Mouse (Mus musculus) myocyte (in vitro differentiated cells): ENCODE data around the gene Pcsk4. TPM values are rescaled to one million over a fixed set of nuclear protein-coding genes. Genes with fewer than 3 reads are reported as not detected.

Experiments
- H3K27me3 ChIP-seq: one replicate; pipeline ENCODE4 v1.6.1; 2011; ENCODE audit not compliant: control insufficient read depth, insufficient read depth, insufficient read length
- H3K36me3 ChIP-seq: one replicate; pipeline ENCODE4 v1.6.1; 2011; ENCODE audit not compliant: control insufficient read depth, insufficient read depth
- H3K4me2 ChIP-seq: one replicate; pipeline ENCODE4 v1.6.1; 2011; ENCODE audit warnings: low read depth, control low read depth
- H3K4me3 ChIP-seq: one replicate; pipeline ENCODE4 v1.5.1; 2011; ENCODE audit warnings: mild to moderate bottlenecking, control low read depth, moderate library complexity
- H3K79me2 ChIP-seq: one replicate; pipeline ENCODE4 v1.6.1; 2011; ENCODE audit not compliant: control insufficient read depth, insufficient read depth
- H3ac ChIP-seq: one replicate; pipeline ENCODE4 v1.6.1; 2011; ENCODE audit not compliant: control insufficient read depth, insufficient read length
- CEBPB ChIP-seq: IDR thresholded peaks from 2 replicates; pipeline ENCODE4 v1.6.1; 2011; ENCODE audit warnings: mild to moderate bottlenecking, moderate library complexity; ENCODE audit not compliant: poor library complexity, insufficient read depth, severe bottlenecking
- E2F4 ChIP-seq: IDR thresholded peaks from one replicate; pipeline ENCODE4 v1.6.1; 2011; ENCODE audit warnings: mild to moderate bottlenecking, control low read depth, moderate library complexity; ENCODE audit not compliant: insufficient read depth
- MAX ChIP-seq: IDR thresholded peaks from one replicate; pipeline ENCODE4 v1.6.1; 2011; ENCODE audit warnings: low read depth, mild to moderate bottlenecking, control low read depth
- MYOD1 ChIP-seq, 3 experiments: IDR thresholded peaks; one replicate each; pipeline ENCODE4 v1.6.1; 2011; ENCODE audit warnings: control low read depth in 2 of 3, low read depth in 2 of 3, mild to moderate bottlenecking in 2 of 3, moderate library complexity in 1 of 3; ENCODE audit not compliant: insufficient read length in 2 of 3, control insufficient read depth in 1 of 3
- MYOG ChIP-seq, 3 experiments: IDR thresholded peaks; one replicate each; pipeline ENCODE4 v1.6.1; 2011; ENCODE audit warnings: control low read depth in 2 of 3, low read depth in 2 of 3, mild to moderate bottlenecking in 2 of 3; ENCODE audit not compliant: insufficient read length in 2 of 3, control insufficient read depth in 1 of 3, insufficient read depth in 1 of 3
- POLR2A ChIP-seq: IDR thresholded peaks from one replicate; pipeline ENCODE4 v1.6.1; 2011; ENCODE audit warnings: low read depth, mild to moderate bottlenecking, control low read depth, moderate library complexity; ENCODE audit not compliant: insufficient read length
- POLR2AphosphoS2 ChIP-seq: IDR thresholded peaks from one replicate; pipeline ENCODE4 v1.6.1; 2011; ENCODE audit warnings: low read depth, control low read depth; ENCODE audit not compliant: insufficient read length
- REST ChIP-seq: IDR thresholded peaks from one replicate; pipeline ENCODE4 v1.6.1; 2011; ENCODE audit warnings: mild to moderate bottlenecking, control low read depth, moderate library complexity; ENCODE audit not compliant: insufficient read depth, insufficient read length
- SRF ChIP-seq: IDR thresholded peaks from one replicate; pipeline ENCODE4 v1.6.1; 2011; ENCODE audit warnings: low read depth; ENCODE audit not compliant: control insufficient read depth, insufficient read length
- TCF12 ChIP-seq: IDR thresholded peaks from one replicate; pipeline ENCODE4 v1.6.1; 2011; ENCODE audit warnings: mild to moderate bottlenecking, control low read depth; ENCODE audit not compliant: poor library complexity, insufficient read depth, severe bottlenecking
- TCF3 ChIP-seq: IDR thresholded peaks from one replicate; pipeline ENCODE4 v1.6.1; 2011; ENCODE audit warnings: low read depth, control low read depth; ENCODE audit not compliant: insufficient read length
- USF1 ChIP-seq: IDR thresholded peaks from one replicate; pipeline ENCODE4 v1.6.1; 2011; ENCODE audit warnings: low read depth, mild to moderate bottlenecking, control low read depth, moderate library complexity
- polyA plus RNA-seq: library from polyadenylated mRNA; unstranded; fragments of >200 nt; fragmentation: generic; extraction: Trizol; gene quantifications from one replicate; pipeline ENCODE4 v1.2.1, GENCODE M21; 2012; ENCODE audit warnings: missing spikeins

The Pcsk4 gene
- polyA plus RNA-seq, 1 experiment: 2.1 TPM

DNA sequence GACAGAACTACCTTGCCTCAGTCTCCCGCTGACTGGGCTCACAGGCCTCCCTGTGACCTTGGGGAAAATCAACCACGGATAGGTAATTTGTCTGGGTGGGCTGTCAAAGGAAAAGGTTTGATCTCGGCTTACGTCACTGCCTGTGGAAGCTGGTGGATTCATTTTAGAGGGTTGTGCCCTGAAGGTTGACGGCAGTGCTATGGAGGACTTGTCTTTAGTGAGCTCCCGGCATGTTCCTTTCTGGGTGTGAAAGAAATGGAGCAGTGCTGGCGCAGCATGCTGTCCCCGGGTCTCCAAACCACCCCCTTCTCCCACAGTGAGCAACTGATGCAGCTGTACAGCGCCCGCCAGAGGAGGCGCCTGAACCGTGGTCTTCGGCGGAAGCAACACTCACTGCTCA is 36.0 kb downstream of the Pcsk4 start:
- Histone ChIP-seq H3K4me2 (peak overlapping the region; percentile 80), H3K27me3 (no peaks in the 10 kb centered on the region), H3K79me2 (peaks cover 15% of the 10 kb centered on the region), H3K4me3 (peak overlapping the region; percentile 94), H3K36me3 (peaks cover 22% of the 10 kb centered on the region), H3ac (peak overlapping the region; percentile 67)
- TF ChIP-seq POLR2AphosphoS2 (no peak), MAX (no peak)

DNA sequence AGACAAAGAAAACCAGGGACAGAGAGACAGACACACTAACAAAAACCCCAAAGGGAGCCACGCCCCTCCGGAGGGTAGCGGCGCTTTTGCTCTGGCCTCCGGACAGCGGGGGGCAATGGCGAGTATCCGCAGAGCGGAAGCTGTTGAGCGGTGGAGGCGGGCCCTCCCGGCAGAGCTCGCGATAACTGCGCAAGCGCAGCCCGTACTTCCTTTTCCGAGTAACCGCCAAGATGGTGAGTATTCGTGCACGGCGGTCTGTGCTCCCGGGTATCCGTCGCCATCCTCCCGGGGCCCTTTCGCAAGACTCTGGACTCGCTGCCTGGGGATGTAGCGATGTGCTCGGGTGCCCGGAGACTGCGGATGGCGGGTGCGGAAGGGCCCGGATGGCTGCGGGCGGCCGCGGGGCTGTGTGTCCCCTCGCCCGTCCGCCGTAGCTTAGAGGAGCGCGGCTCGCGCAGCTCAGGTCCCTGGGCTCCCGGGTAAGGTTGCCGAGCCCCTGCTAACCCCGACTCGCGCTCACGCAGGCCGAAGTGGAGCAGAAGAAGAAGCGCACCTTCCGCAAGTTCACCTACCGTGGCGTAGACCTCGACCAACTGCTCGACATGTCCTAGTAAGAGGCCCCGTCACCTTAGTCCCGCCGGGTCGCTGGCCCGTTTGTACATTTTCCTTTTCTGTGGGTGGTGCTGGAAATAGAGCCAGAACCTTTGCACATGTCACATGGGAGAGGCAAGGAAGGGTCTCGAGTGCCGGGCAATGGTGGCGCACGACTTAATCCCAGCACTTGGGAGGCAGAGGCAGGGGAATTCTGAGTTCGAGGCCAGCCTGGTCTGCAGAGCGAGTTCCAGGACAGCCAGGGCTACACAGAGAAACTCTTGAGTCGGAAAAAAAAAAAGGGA is 36.8 kb downstream of the Pcsk4 start, which contains the start of gene Rps15:
TSS of gene Rps15 (plus strand) at position 203 of the 896 bp plus-strand sequence.
- Histone ChIP-seq H3K79me2 (peaks cover 15% of the 10 kb centered on the region), H3K4me3 (peak within 1 kb of the TSS; percentile 94), H3K27me3 (no peaks in the 10 kb centered on the region), H3ac (peak within 1 kb of the TSS; percentile 67), H3K4me2 (peak within 1 kb of the TSS; percentile 84), H3K36me3 (peaks cover 23% of the 10 kb centered on the region)
- TF ChIP-seq USF1: no peak
- TF ChIP-seq SRF: peak; percentile 51
- peak; percentile 98 for TF ChIP-seq POLR2AphosphoS2
- TF ChIP-seq TCF12: no peak
- peak; percentile 97 for TF ChIP-seq POLR2A
- TF ChIP-seq MYOG (IDR thresholded peaks at IDR 0.05; ENCODE audit: control insufficient read depth in 1 of 3, insufficient read depth in 1 of 3, insufficient read length in 2 of 3, low read depth in 2 of 3): peak in 1 of 3 experiments; percentile 28
- TF ChIP-seq TCF3: no peak

DNA sequence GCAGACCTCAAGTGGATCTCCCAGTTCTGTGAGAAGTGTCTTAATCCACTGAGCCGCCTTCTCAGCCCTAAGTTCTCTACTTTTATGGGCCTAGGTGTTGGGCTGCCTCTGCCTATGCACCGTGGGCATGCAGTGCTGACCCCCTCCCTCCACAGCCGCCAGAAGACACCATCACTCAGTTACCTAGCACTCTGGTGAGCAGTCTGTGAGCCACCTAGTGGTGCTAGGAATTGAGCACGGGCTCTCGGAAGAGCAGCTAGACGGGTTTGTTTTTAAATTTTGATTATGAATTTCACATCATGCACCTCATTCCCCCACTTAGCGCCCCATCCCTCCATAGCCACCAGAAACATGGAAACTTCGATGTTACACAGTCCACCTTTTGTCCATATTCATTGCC is 40.6 kb downstream of the Pcsk4 start:
- TF ChIP-seq MAX: no peak
- TF ChIP-seq POLR2AphosphoS2: peak; percentile 44
- no peak overlapping the region for H3K4me2 ChIP-seq
- H3K79me2 ChIP-seq: peaks cover 13% of the 10 kb centered on the region
- no peak overlapping the region for H3K4me3 ChIP-seq
- peaks cover 14% of the 10 kb centered on the region for H3K36me3 ChIP-seq
- H3K27me3 ChIP-seq: no peaks in the 10 kb centered on the region
- H3ac ChIP-seq: no peak overlapping the region

DNA sequence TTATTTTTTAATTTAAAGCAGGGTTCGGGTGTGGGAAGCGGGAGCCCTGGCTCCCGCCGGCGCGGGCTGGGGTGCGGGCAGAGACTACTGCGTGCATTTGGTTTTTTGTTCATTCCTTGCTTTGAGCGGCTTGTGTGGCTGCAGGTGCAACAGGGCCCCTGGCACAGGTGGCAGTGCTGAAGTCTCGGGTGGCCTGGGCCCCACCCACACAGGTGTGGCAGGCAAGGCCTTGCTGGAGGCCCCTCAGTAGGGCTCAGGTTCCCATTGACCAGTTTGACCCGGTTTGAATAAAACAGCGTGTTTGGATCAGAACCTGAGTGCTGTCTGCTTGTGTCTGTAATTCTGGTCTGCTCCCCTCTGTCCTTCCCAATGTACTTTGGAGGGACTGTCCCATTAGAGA is 41.2 kb downstream of the Pcsk4 start:
- H3K27me3 ChIP-seq: no peaks in the 10 kb centered on the region
- peaks cover 14% of the 10 kb centered on the region for H3K36me3 ChIP-seq
- TF ChIP-seq MYOG (IDR thresholded peaks at IDR 0.05; ENCODE audit: control insufficient read depth in 1 of 3, insufficient read depth in 1 of 3, insufficient read length in 2 of 3, low read depth in 2 of 3) (no peak), MYOD1 (IDR thresholded peaks at IDR 0.05; ENCODE audit: control insufficient read depth in 1 of 3, insufficient read length in 2 of 3, low read depth in 2 of 3) (no peak), POLR2AphosphoS2 (no peak), USF1 (no peak), TCF3 (no peak), CEBPB (no peak), SRF (no peak), REST (no peak), MAX (no peak), E2F4 (no peak), POLR2A (no peak), TCF12 (no peak)
- H3K4me3 ChIP-seq: no peak overlapping the region
- peaks cover 8% of the 10 kb centered on the region for H3K79me2 ChIP-seq
- no peak overlapping the region for H3ac ChIP-seq
- H3K4me2 ChIP-seq: no peak overlapping the region

DNA sequence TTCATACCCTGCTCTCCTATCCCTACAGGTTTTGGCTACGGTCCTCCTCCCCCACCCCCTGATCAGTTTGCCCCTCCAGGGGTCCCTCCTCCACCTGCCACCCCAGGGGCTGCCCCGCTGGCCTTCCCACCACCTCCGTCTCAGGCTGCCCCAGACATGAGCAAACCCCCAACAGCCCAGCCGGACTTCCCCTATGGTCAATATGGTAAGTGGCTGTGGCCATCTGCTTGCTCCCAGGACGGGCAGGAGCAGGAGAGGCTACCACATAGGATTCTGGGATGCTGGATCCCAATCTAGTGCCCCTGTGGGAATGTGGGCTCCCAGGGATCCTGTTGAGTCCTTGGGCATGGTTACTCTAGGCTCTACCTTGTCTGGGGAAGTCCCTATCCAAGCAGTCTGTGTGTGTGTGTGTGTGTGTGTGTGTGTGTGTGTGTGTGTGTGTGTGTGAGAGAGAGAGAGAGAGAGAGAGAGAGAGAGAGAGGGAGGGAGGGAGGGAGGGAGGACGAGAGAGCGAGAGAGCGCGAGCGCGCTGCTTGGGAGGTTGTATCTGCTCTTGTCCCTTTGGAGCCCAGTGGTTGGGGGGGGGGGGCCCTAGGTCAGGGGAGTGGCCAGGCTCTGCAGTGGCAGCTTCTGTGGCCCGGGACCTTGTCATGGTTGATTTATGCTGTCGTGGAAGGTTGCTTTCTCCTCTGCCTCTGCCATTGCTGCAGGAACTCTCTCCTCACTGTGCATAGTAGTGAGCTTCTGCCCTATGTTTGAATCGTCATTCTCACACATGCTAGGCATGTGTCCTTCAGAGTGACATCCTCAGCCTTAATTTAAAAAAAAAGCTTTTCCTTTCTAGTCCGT is 43.9 kb downstream of the Pcsk4 start:
- Histone ChIP-seq H3K79me2 (no peaks in the 10 kb centered on the region), H3K36me3 (peaks cover 18% of the 10 kb centered on the region), H3K4me2 (no peak overlapping the region), H3K27me3 (no peaks in the 10 kb centered on the region), H3ac (no peak overlapping the region), H3K4me3 (no peak overlapping the region)
- TF ChIP-seq REST: no peak
- no peak for TF ChIP-seq USF1
- no peak for TF ChIP-seq MYOD1 (IDR thresholded peaks at IDR 0.05; ENCODE audit: control insufficient read depth in 1 of 3, insufficient read length in 2 of 3, low read depth in 2 of 3)
- no peak for TF ChIP-seq POLR2AphosphoS2
- TF ChIP-seq CEBPB: no peak
- no peak for TF ChIP-seq SRF
- TF ChIP-seq MAX: no peak
- no peak for TF ChIP-seq TCF12
- TF ChIP-seq E2F4: no peak
- TF ChIP-seq TCF3: no peak
- TF ChIP-seq POLR2A: no peak
- TF ChIP-seq MYOG (IDR thresholded peaks at IDR 0.05; ENCODE audit: control insufficient read depth in 1 of 3, insufficient read depth in 1 of 3, insufficient read length in 2 of 3, low read depth in 2 of 3): no peak
